Mouse (Mus musculus): ENCODE data around the gene Wipf2. TPM values are rescaled to one million over a fixed set of nuclear protein-coding genes. Genes with fewer than 3 reads are reported as not detected.
A peak's percentile ranks its signal among the peaks of the same experiment; 100 is the strongest.

Wipf2 gene
- polyA plus RNA-seq, 1 experiment from 2014 or later: 3.9 TPM

GRCm38 (mm10) chr11:98938701-98939083, 75.3 kb downstream of the Wipf2 start:
- H3K4me3 ChIP-seq: peak overlapping the region; percentile 80
- no peak for DNase-seq (ENCODE audit: low spot score)
- WGBS: 51% methylated on average over 7 of the region's 7 CpGs
- no peak overlapping the region for H3K27ac ChIP-seq (replicated peaks)
- H3K9me3 ChIP-seq (replicated peaks): no peaks in the 10 kb centered on the region
- H3K36me3 ChIP-seq: no peaks in the 10 kb centered on the region
- peaks cover 80% of the 10 kb centered on the region for H3K4me1 ChIP-seq
- H3K27me3 ChIP-seq (ENCODE audit: low read depth, poor library complexity, severe bottlenecking): peaks cover 52% of the 10 kb centered on the region

- Histone ChIP-seq H3K27ac (replicated peaks) (no peak overlapping the region; the same call in 1 of the 2 replicates), H3K4me3 (peak overlapping the region; percentile 80), H3K4me1 (peaks cover 86% of the 10 kb centered on the region), H3K36me3 (no peaks in the 10 kb centered on the region), H3K9me3 (replicated peaks) (no peaks in the 10 kb centered on the region), H3K27me3 (ENCODE audit: low read depth, poor library complexity, severe bottlenecking) (peaks cover 46% of the 10 kb centered on the region)
- DNase-seq (ENCODE audit: low spot score): no peak
- WGBS: 59% methylated on average over 15 of the region's 15 CpGs
Measured at GRCm38 (mm10) chr11:98939084-98939952, 75.9 kb downstream of the Wipf2 start.

GRCm38 (mm10) chr11:98939953-98940641, 76.7 kb downstream of the Wipf2 start:
- peak overlapping the region; percentile 74 for H3K4me3 ChIP-seq
- peaks cover 94% of the 10 kb centered on the region for H3K4me1 ChIP-seq
- H3K27ac ChIP-seq (replicated peaks): peak overlapping the region; percentile 94; the same call in 1 of the 2 replicates
- WGBS: 50% methylated on average over 11 of the region's 11 CpGs
- DNase-seq (ENCODE audit: low spot score): no peak
- no peaks in the 10 kb centered on the region for H3K9me3 ChIP-seq (replicated peaks)
- no peaks in the 10 kb centered on the region for H3K36me3 ChIP-seq
- H3K27me3 ChIP-seq (ENCODE audit: low read depth, poor library complexity, severe bottlenecking): peaks cover 38% of the 10 kb centered on the region

- WGBS: 26% methylated on average over 3 of the region's 3 CpGs
- DNase-seq (ENCODE audit: low spot score): no peak
- Histone ChIP-seq H3K9me3 (replicated peaks) (no peaks in the 10 kb centered on the region), H3K4me1 (peaks cover 100% of the 10 kb centered on the region), H3K4me3 (peak overlapping the region; percentile 74), H3K27ac (replicated peaks) (peak overlapping the region; percentile 94), H3K27me3 (ENCODE audit: low read depth, poor library complexity, severe bottlenecking) (peaks cover 32% of the 10 kb centered on the region), H3K36me3 (no peaks in the 10 kb centered on the region)
Measured at GRCm38 (mm10) chr11:98940776-98941175, 77.3 kb downstream of the Wipf2 start.

- 7% methylated on average over 12 of the region's 12 CpGs for WGBS
- Histone ChIP-seq H3K27me3 (ENCODE audit: low read depth, poor library complexity, severe bottlenecking) (peaks cover 25% of the 10 kb centered on the region), H3K4me1 (peaks cover 98% of the 10 kb centered on the region), H3K4me3 (peak overlapping the region; percentile 74), H3K9me3 (replicated peaks) (no peaks in the 10 kb centered on the region), H3K36me3 (no peaks in the 10 kb centered on the region), H3K27ac (replicated peaks) (peak overlapping the region; percentile 94)
- no peak for DNase-seq (ENCODE audit: low spot score)
Measured at GRCm38 (mm10) chr11:98941341-98941825, 77.9 kb downstream of the Wipf2 start.

GRCm38 (mm10) chr11:98941826-98942550, 78.5 kb downstream of the Wipf2 start:
- peaks cover 94% of the 10 kb centered on the region for H3K4me1 ChIP-seq
- WGBS: 8% methylated on average over 15 of the region's 15 CpGs
- peak; percentile 91 for DNase-seq (ENCODE audit: low spot score)
- peaks cover 19% of the 10 kb centered on the region for H3K27me3 ChIP-seq (ENCODE audit: low read depth, poor library complexity, severe bottlenecking)
- no peaks in the 10 kb centered on the region for H3K9me3 ChIP-seq (replicated peaks)
- H3K4me3 ChIP-seq: peak overlapping the region; percentile 74
- H3K27ac ChIP-seq (replicated peaks): peak overlapping the region; percentile 94
- no peaks in the 10 kb centered on the region for H3K36me3 ChIP-seq

GRCm38 (mm10) chr11:98942555-98942922, 79.1 kb downstream of the Wipf2 start:
- peak overlapping the region; percentile 74 for H3K4me3 ChIP-seq
- no peaks in the 10 kb centered on the region for H3K36me3 ChIP-seq
- H3K9me3 ChIP-seq (replicated peaks): no peaks in the 10 kb centered on the region
- peaks cover 92% of the 10 kb centered on the region for H3K4me1 ChIP-seq
- DNase-seq (ENCODE audit: low spot score): no peak
- peaks cover 19% of the 10 kb centered on the region for H3K27me3 ChIP-seq (ENCODE audit: low read depth, poor library complexity, severe bottlenecking)
- peak overlapping the region; percentile 94 for H3K27ac ChIP-seq (replicated peaks)
- 68% methylated on average over 3 of the region's 3 CpGs for WGBS

- no peak for DNase-seq (ENCODE audit: low spot score)
- peak overlapping the region; percentile 74; the same call in 1 of the 2 replicates for H3K4me3 ChIP-seq
- WGBS: 82% methylated on average over 8 of the region's 8 CpGs
- H3K4me1 ChIP-seq: peaks cover 87% of the 10 kb centered on the region
- peaks cover 19% of the 10 kb centered on the region for H3K27me3 ChIP-seq (ENCODE audit: low read depth, poor library complexity, severe bottlenecking)
- no peaks in the 10 kb centered on the region for H3K9me3 ChIP-seq (replicated peaks)
- no peaks in the 10 kb centered on the region for H3K36me3 ChIP-seq
- H3K27ac ChIP-seq (replicated peaks): peak overlapping the region; percentile 94
Measured at GRCm38 (mm10) chr11:98942923-98943641, 79.6 kb downstream of the Wipf2 start.

- H3K9me3 ChIP-seq (replicated peaks): no peaks in the 10 kb centered on the region
- peak overlapping the region; percentile 28 for H3K4me3 ChIP-seq
- H3K36me3 ChIP-seq: no peaks in the 10 kb centered on the region
- peaks cover 78% of the 10 kb centered on the region for H3K4me1 ChIP-seq
- peaks cover 13% of the 10 kb centered on the region for H3K27me3 ChIP-seq (ENCODE audit: low read depth, poor library complexity, severe bottlenecking)
- no peak for DNase-seq (ENCODE audit: low spot score)
- WGBS: 29% methylated on average over 14 of the region's 14 CpGs
- H3K27ac ChIP-seq (replicated peaks): peak overlapping the region; percentile 94
Measured at GRCm38 (mm10) chr11:98943741-98944461, 80.5 kb downstream of the Wipf2 start.

- Histone ChIP-seq H3K4me1 (peaks cover 76% of the 10 kb centered on the region), H3K36me3 (no peaks in the 10 kb centered on the region; the same call in 1 of the 2 replicates), H3K4me3 (peak overlapping the region; percentile 28; the same call in 1 of the 2 replicates), H3K27me3 (ENCODE audit: low read depth, poor library complexity, severe bottlenecking) (0 out of 2 replicates have a peak, but pooled peaks cover 2% of the 10 kb centered on the region), H3K9me3 (replicated peaks) (no peaks in the 10 kb centered on the region), H3K27ac (replicated peaks) (peak overlapping the region; percentile 94)
- 25% methylated on average over 11 of the region's 11 CpGs for WGBS
- no peak for DNase-seq (ENCODE audit: low spot score)
Measured at GRCm38 (mm10) chr11:98944897-98945604, 81.6 kb downstream of the Wipf2 start.

- Histone ChIP-seq H3K9me3 (replicated peaks) (no peaks in the 10 kb centered on the region), H3K27me3 (ENCODE audit: low read depth, poor library complexity, severe bottlenecking) (no peaks in the 10 kb centered on the region), H3K27ac (replicated peaks) (peak overlapping the region; percentile 94), H3K4me3 (peak overlapping the region; percentile 19; the same call in 1 of the 2 replicates), H3K36me3 (peaks cover 5% of the 10 kb centered on the region; the same call in 1 of the 2 replicates), H3K4me1 (peaks cover 76% of the 10 kb centered on the region)
- DNase-seq (ENCODE audit: low spot score): no peak
- WGBS: 43% methylated on average over 3 of the region's 3 CpGs
Measured at GRCm38 (mm10) chr11:98945605-98945977, 82.2 kb downstream of the Wipf2 start.

Data from midbrain, embryonic 10.5 days (tissue).